Mouse (Mus musculus) forebrain, embryonic 11.5 days (tissue): Measurements from ENCODE around the gene Cacna2d4. TPM values are rescaled to one million over a fixed set of nuclear protein-coding genes. Genes with fewer than 3 reads are reported as not detected.

Experiments
- ATAC-seq: fragments of 200-750 bp; cut with Nextera tagmentation; replicated peaks from 2 replicates; pipeline ENCODE4 v1.8.0; 2017; ENCODE audit warnings: moderate TSS enrichment; ENCODE audit not compliant: low FRiP score
- DNase-seq: peaks from one replicate; pipeline ENCODE4 v3.0.0-alpha.2; 2017; ENCODE audit warnings: low spot score
- H3K27ac ChIP-seq: fragments of 300-500 bp; sonication (generic); 2 replicates; pipeline ENCODE4 v1.5.1; 2014; ENCODE audit warnings: low read depth, low read length
- H3K27me3 ChIP-seq: fragments of 300-500 bp; sonication (generic); 2 replicates; pipeline ENCODE4 v1.6.1; 2014; ENCODE audit warnings: mild to moderate bottlenecking, low read length, mixed read lengths; ENCODE audit not compliant: control insufficient read depth, insufficient read depth
- H3K36me3 ChIP-seq: fragments of 300-500 bp; sonication (generic); 2 replicates; pipeline ENCODE4 v1.6.1; 2014; ENCODE audit warnings: mild to moderate bottlenecking, low read length, moderate library complexity, mixed read lengths; ENCODE audit not compliant: control insufficient read depth, insufficient read depth
- H3K4me1 ChIP-seq: fragments of 300-500 bp; sonication (generic); replicated peaks from 2 replicates; pipeline ENCODE4 v1.6.1; 2014; ENCODE audit warnings: low read length, mixed read lengths; ENCODE audit not compliant: control insufficient read depth, insufficient read depth
- H3K4me2 ChIP-seq: fragments of 300-500 bp; sonication (generic); 2 replicates; pipeline ENCODE4 v1.6.1; 2014; ENCODE audit warnings: low read depth, mild to moderate bottlenecking, low read length, moderate library complexity, mixed read lengths; ENCODE audit not compliant: severe bottlenecking
- H3K4me3 ChIP-seq: fragments of 300-500 bp; sonication (generic); 2 replicates; pipeline ENCODE4 v1.5.1; 2014; ENCODE audit warnings: low read depth, low read length
- H3K9ac ChIP-seq: fragments of 300-500 bp; sonication (generic); 2 replicates; pipeline ENCODE4 v1.6.1; 2014; ENCODE audit warnings: low read length
- H3K9me3 ChIP-seq: fragments of 300-500 bp; sonication (generic); 2 replicates; pipeline ENCODE4 v1.6.1; 2016; ENCODE audit warnings: low read length, mixed read lengths; ENCODE audit not compliant: control insufficient read depth
- WGBS: fragments of 180-500 bp; shearing (Covaris S2); extraction: QIAGEN DNeasy Blood & Tissue Kit; methylation state at CpG from one replicate; pipeline ENCODE4 v1.1.7; 2014; 5-methylcytosine and 5-hydroxymethylcytosine counted together
- polyA plus RNA-seq: library from polyadenylated mRNA; unstranded; fragments of >200 nt; fragmentation: Nextera tagmentation; extraction: Ambion mirVana; gene quantifications from 2 replicates; pipeline ENCODE4 v1.2.1, GENCODE M21; 2014

The Cacna2d4 gene
- polyA plus RNA-seq, 1 experiment from 2014 or later, result 0.05 TPM

DNA sequence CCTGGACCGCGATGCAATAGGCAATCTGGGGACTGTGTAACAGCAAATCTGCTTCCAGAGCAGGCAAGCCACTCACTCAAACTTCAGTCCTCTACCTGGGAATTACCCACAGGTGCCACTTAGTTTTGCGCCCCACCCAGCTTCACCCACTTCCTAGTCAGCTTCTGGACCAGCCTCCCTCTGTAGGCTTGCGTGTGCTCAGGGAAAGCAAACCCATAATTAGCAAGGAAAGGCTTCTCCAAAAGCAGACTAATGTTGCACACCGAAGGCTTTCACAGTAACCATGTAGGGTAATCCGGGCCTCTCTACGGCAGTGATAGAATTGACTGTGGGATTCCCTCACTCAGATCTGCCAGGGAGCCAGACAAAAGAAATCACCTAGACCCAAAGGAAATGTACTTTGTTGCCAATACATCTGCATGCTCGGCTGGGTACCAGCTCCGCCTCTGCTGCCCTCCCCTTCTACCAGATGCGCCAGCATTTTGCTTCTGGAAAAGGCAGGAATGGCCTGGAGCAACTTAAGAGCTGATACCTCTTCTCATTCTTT, 71.6 kb downstream of the Cacna2d4 start:
- ATAC-seq (no peak), DNase-seq (peak; percentile 46)
- H3K27ac ChIP-seq, result no peak overlapping the region
- H3K27me3 ChIP-seq, result no peaks in the 10 kb centered on the region
- H3K4me3 ChIP-seq, result no peak overlapping the region
- H3K9me3 ChIP-seq, result no peaks in the 10 kb centered on the region
- 61% methylated on average over 10 of the region's 10 CpGs for WGBS
- no peaks in the 10 kb centered on the region; the same call in 1 of the 2 replicates for H3K4me1 ChIP-seq
- H3K9ac ChIP-seq, result no peak overlapping the region
- H3K36me3 ChIP-seq, result no peaks in the 10 kb centered on the region
- no peak overlapping the region for H3K4me2 ChIP-seq

DNA sequence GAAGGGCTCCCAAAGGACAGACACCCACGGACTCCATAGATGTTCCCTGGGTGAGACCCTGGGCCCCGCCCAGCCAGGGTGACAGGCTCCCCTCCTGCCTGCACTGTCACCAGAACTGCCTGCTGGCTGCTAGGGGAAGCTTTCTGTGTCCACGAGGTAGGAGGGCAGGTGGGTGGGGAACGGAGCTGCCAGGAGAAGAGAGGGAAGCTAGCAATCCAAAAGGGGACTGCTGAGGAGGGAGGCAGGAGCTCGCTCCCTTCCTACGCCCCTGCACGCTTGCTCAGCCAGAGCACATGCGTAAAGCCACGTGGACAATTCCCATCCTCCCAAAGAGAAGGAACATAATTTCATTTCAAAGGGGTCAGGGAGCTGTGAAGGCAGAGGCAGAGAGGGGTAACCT, 73.8 kb downstream of the Cacna2d4 start:
- WGBS, result 68% methylated on average over 9 of the region's 9 CpGs

DNA sequence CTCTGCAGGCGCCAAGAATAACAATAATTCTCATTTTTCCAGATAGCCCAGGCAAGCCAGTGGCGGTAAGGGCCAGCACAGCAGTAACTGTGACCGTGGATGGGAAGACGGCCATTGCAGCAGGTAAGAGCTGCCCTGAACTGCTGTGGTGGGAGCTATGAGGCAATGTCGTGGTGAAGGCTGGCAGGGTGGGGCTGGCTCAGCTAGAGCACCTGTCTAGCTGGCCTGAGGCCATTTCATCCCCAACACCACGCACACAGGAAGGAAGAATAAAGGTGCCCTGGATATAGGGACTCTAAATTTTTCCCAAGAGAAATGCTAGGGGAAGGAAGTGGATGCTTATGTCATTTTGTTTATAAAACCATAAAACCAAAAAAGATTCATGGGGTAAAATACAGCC, 76.1 kb downstream of the Cacna2d4 start:
- H3K9ac ChIP-seq, result no peak overlapping the region
- no peaks in the 10 kb centered on the region for H3K36me3 ChIP-seq
- no peak overlapping the region for H3K27ac ChIP-seq
- WGBS, result 86% methylated on average over 6 of the region's 6 CpGs
- H3K4me1 ChIP-seq, result no peaks in the 10 kb centered on the region; the same call in 1 of the 2 replicates
- no peak overlapping the region for H3K4me2 ChIP-seq
- H3K9me3 ChIP-seq, result no peaks in the 10 kb centered on the region
- DNase-seq, result no peak
- no peak overlapping the region for H3K4me3 ChIP-seq
- H3K27me3 ChIP-seq, result no peaks in the 10 kb centered on the region
- ATAC-seq, result no peak

More for the DNA sequence above, 73.8 kb downstream of the Cacna2d4 start:
- DNase-seq, result no peak
- H3K4me2 ChIP-seq, result no peak overlapping the region
- no peaks in the 10 kb centered on the region for H3K36me3 ChIP-seq
- no peak for ATAC-seq
- no peak overlapping the region for H3K9ac ChIP-seq
- no peaks in the 10 kb centered on the region; the same call in 1 of the 2 replicates for H3K4me1 ChIP-seq
- H3K9me3 ChIP-seq, result no peaks in the 10 kb centered on the region
- H3K27ac ChIP-seq, result no peak overlapping the region
- H3K4me3 ChIP-seq, result no peak overlapping the region
- no peaks in the 10 kb centered on the region for H3K27me3 ChIP-seq

DNA sequence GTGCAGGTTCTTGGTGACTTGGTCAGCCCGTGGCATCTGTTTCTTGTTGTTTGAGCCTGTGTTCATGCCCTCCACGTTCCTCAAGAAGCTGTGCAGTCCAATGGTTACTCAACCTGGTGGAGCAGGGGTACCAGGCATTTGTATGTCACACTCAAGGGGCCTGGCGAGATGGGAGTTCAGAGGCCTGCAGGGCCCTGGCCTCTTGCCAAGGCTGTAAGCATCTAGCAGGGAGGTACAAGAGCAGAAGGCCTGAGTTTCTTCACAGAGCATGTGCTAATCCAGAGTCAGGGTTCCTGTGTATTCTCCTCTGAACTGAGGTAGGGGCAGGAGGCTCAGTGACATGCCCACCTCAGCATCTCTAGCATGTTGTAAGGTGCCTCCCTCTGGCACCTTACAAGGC, 76.8 kb downstream of the Cacna2d4 start:
- Histone ChIP-seq H3K9ac (no peak overlapping the region), H3K4me1 (peaks cover 2% of the 10 kb centered on the region), H3K4me3 (no peak overlapping the region), H3K27ac (no peak overlapping the region), H3K27me3 (no peaks in the 10 kb centered on the region), H3K4me2 (no peak overlapping the region), H3K36me3 (no peaks in the 10 kb centered on the region), H3K9me3 (no peaks in the 10 kb centered on the region)
- 77% methylated on average over 3 of the region's 3 CpGs for WGBS
- ATAC-seq, result no peak
- DNase-seq, result no peak

DNA sequence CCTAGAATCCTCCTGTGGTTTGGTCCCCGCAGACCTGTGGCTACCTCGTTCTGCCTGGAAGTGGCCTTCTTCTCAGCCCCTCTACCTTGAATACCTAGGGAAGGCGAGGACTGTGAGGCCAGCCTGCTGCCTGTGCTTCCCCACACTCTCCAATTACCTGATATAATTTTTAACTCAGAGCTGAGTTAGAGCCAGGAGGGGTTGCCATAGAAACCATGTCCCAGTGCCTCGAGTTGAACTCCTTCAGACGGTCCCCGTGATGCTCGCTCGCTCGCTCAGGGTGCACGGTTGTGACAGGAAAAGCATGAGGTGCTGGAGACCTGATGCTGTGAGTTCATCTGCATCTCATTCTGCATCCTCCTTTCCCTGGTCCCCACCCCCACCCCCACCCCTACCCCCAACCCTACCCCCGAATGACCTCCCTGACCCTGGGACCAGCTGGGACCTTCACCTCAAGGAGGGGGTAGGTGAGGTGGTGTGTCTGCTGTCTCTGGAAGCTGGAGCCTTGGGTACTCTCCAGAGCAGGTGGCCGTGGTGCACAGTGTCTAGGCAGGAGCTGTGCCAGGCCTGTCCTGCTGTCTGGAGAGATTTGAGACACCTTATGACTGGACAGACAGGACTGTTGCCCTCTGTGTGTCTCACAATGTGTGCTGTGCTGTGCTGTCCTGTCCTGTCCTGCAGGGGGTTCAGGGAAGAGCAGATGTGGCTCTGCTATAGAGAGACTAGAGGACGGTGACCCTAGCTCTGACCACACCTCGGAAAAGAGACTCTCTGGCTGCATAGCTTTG, 77.5 kb downstream of the Cacna2d4 start:
- H3K27ac ChIP-seq, result no peak overlapping the region
- DNase-seq (no peak), ATAC-seq (no peak; the same call in 1 of the 2 replicates)
- no peaks in the 10 kb centered on the region for H3K9me3 ChIP-seq
- H3K4me2 ChIP-seq, result no peak overlapping the region
- H3K9ac ChIP-seq, result no peak overlapping the region
- H3K27me3 ChIP-seq, result no peaks in the 10 kb centered on the region
- H3K36me3 ChIP-seq, result no peaks in the 10 kb centered on the region
- 66% methylated on average over 14 of the region's 14 CpGs for WGBS
- no peak overlapping the region for H3K4me3 ChIP-seq
- peaks cover 2% of the 10 kb centered on the region for H3K4me1 ChIP-seq

DNA sequence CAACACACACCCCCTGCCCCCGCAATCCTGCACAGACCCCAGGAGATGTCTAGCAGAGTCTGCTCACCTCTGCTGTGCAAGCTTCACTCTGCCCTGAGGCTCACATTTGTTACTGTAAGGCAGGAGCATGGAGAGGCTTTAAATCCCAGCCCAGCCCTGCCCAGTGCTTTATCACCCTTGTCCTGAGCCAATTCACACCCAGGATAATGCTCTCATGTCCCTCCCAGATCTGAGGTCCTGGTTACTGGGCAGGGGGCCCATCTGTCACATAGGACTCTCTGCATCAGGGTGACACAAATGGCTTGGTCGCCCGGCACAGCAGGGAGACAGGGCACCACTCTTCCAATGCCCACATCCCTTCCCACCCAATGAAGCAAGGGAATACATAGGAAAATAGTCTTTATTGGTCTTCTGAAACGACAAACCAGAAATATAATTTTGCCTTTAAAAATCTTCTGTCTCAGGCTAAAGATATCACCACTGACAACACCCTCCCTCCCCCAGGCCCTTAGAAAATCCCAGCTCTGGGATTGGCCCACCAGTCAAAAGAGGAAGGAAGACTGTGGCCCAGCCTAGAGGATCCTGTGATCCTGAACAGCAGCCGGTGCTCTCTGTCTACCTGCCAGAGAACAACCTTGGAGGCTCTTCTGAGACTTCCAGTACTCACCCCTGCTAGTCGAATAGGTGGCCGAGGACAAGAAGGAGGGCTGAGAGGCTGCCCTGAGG, 78.6 kb downstream of the Cacna2d4 start:
- no peak overlapping the region for H3K4me3 ChIP-seq
- no peak for DNase-seq
- no peaks in the 10 kb centered on the region for H3K9me3 ChIP-seq
- 65% methylated on average over 7 of the region's 7 CpGs for WGBS
- no peaks in the 10 kb centered on the region for H3K27me3 ChIP-seq
- no peak overlapping the region for H3K9ac ChIP-seq
- no peak for ATAC-seq
- no peaks in the 10 kb centered on the region for H3K36me3 ChIP-seq
- H3K27ac ChIP-seq, result no peak overlapping the region
- H3K4me2 ChIP-seq, result no peak overlapping the region
- H3K4me1 ChIP-seq, result peaks cover 2% of the 10 kb centered on the region

DNA sequence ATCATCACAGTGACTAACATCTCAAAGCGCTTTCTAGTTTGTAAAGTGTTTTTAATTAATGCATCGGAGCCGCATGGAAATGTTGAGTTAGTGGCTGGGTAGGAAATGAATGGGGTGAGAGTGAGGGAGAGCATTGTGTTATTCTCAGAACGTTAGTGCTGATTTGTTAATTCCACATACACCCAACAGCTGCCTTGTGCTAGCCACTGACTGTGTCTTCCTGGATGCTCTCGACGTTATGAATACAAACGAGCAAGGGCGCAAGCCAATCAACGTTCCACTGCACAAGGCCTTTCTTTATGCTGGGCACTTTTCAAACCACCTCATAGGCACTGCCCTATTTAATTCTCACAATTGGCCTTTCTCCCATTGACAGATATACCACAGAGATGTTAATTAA, 82.4 kb downstream of the Cacna2d4 start:
- Histone ChIP-seq H3K4me1 (peaks cover 2% of the 10 kb centered on the region), H3K36me3 (no peaks in the 10 kb centered on the region), H3K9ac (no peak overlapping the region), H3K4me3 (no peak overlapping the region), H3K27ac (peak overlapping the region; percentile 13; the same call in 1 of the 2 replicates), H3K9me3 (no peaks in the 10 kb centered on the region), H3K27me3 (no peaks in the 10 kb centered on the region), H3K4me2 (no peak overlapping the region)
- WGBS, result 33% methylated on average over 9 of the region's 9 CpGs
- ATAC-seq (peak; percentile 92), DNase-seq (peak; percentile 68)

DNA sequence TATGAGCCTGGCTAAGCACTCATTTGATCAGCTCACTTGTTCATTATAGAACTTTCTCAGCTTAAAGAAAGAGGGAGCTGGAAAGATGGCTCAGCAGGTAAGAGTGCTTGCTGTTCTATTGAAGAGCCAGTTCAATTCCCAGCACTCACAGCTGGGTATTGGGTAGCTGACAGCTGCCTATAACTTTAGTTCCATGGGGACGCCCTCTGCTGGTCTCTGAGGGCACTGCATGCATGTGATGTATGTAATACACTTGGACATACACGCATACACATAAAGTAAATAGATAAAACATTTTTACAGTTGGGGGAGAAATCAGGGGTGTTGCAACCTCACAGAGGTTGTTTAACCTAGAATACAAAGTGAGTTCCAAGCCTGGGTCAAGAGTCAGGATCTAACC, 83.0 kb downstream of the Cacna2d4 start:
- H3K9ac ChIP-seq, result no peak overlapping the region
- no peaks in the 10 kb centered on the region for H3K36me3 ChIP-seq
- 80% methylated on average over 2 of the region's 2 CpGs for WGBS
- no peak; the same call in 1 of the 2 replicates for ATAC-seq
- no peaks in the 10 kb centered on the region for H3K9me3 ChIP-seq
- no peaks in the 10 kb centered on the region for H3K27me3 ChIP-seq
- peak overlapping the region; percentile 39; the same call in 1 of the 2 replicates for H3K27ac ChIP-seq
- no peak overlapping the region for H3K4me3 ChIP-seq
- H3K4me1 ChIP-seq, result peaks cover 2% of the 10 kb centered on the region
- peak; percentile 69 for DNase-seq
- H3K4me2 ChIP-seq, result no peak overlapping the region
